Mouse (Mus musculus) adipocyte (in vitro differentiated cells): Measurements from ENCODE around the gene Lsg1.

Source experiments
- DNase-seq: peaks from one replicate; pipeline ENCODE4 v3.0.0-alpha.2; 2016; ENCODE audit warnings: low spot score

Lsg1 gene

DNA sequence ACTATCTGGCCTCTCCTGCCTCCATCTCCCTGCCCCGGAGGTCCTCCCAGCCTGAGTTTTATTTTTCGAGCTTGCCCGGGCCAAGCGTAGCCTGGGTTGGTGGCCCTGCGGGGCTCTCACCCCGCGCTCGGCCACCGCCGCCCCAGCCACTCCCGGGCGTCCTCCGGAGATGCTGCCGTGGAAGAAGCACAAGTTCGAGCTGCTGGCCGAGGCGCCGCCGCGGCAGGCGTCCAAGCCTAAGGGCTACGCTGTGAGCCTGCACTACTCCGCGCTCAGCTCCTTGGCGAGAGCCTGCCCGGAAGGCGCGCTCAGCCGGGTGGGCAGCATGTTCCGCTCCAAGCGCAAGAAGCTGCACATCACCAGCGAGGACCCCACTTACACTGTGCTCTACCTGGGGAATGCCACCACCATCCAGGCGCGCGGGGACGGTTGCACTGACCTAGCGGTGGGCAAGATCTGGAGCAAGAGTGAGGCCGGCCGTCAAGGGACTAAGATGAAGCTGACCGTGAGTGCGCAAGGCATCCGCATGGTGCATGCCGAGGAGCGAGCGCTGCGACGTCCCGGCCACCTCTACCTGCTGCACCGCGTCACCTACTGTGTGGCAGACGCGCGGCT lies 13.1 kb upstream of the Lsg1 start:
- peak; percentile 55 for DNase-seq

DNA sequence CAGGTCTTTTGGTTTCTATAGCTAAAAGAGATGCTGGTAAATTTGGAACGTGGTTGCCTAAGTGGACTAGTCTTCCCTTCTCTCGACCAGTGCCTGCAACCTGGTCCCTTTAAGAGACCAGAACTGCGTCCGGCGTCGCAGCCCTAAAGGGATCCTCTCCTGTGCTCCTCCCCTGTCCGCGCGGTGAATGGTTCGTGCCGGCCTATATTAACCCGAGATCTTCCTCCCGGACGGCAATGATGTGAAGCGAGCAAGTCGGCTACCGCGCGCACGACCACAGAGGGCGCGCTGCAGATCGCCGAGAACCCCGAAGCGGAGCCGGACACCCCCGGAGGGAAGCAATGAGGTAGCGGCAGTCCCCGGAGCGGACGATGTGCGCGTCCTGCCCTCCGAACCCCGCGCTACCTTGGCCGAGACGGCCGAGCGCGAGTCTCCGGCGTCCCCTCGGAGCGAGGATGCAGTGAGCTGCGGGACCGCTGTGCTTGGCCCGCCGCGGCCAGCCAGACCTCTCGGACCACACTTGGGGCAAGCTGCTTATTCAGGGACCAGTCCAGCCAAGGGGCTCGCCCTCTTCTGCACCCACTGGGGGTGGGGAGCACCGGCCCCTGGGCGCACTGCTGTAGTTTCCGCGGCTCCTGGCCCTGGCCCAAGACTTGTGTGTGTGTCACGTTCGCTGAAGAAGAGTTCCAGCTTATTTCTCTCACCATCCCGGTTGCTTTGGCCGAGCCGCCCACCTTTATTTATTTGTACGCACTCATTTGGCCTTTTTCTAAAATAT lies 12.3 kb upstream of the Lsg1 start, which contains the start of gene Fam43a:
Gene Fam43a, plus strand, starts transcription at position 233 of the 778 bp plus-strand sequence.
- DNase-seq, result peak; percentile 98

DNA sequence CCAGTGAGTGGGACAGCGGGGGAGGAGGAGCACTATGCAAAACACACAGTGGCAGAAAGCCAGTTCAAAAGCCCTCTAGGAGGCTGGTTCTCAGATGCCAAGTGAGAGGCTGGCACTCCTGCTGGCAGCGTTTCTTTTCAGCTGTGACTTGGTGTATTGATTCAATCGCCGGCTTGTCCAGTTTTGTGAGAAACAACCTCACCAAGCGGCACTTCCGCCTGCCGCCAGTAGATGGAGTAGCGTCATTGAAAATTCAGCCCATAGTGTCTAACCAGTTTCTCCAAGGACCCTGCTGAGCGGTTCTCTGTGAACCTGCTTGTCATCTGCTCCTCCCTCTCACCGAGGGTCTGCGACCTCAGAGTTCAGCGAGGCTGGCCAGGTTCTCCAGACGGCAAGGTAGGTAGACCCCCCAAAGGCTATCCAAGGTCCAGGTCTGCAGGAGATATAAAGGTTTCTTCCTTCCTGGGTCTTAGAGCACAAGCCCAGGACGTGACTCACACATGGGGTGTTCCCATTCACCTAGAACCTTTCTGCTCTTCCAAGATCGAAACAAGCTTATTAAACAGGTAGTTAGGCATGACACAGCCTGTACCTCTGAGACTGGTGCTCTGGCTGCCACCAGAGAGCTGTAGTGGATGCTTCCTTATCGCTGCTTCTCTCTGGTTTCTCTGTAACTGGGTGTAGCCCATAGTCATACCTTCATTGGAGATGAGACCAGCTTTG lies 9.7 kb upstream of the Lsg1 start:
- peak; percentile 94 for DNase-seq

DNA sequence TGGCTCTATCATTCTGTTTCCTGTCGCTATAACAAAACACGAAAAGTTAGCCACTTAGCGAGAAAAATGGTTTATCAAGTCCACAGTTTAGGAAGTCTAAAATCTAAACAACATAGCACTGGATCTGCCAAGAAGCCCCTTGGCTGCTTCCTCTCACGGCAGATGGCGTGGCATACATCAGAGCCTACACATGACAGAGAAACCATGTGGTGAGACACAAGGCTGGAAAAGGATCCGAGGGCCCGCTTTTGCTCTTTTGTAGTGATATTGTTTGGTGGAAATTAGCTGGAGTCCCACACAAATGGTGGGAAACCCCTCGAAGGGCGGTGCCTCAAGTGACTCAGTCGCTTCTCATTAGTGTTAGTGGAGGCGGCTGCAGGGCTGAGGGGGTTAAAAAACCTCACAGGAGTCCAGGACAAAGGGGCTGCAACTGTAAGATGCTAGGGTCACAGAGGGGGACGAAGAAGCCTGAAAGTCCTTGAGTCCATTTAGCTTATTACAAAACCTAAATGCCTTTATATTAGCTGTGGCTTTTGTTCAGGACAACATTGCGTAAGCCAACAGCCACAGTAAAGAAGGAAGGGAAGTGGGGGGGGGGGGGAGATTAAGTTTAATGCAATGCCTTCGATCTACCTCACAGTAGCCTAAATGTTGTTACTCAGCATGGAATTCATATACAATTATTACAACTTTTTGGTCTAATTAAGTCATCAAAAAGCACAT lies 8.6 kb upstream of the Lsg1 start:
- DNase-seq, result no peak

GRCm38 (mm10) chr16:30595356-30595755 lies 8.0 kb upstream of the Lsg1 start:
- DNase-seq, result peak; percentile 65

- DNase-seq, result no peak
Observed at GRCm38 (mm10) chr16:30591990-30592389, 4.6 kb upstream of the Lsg1 start.

DNA sequence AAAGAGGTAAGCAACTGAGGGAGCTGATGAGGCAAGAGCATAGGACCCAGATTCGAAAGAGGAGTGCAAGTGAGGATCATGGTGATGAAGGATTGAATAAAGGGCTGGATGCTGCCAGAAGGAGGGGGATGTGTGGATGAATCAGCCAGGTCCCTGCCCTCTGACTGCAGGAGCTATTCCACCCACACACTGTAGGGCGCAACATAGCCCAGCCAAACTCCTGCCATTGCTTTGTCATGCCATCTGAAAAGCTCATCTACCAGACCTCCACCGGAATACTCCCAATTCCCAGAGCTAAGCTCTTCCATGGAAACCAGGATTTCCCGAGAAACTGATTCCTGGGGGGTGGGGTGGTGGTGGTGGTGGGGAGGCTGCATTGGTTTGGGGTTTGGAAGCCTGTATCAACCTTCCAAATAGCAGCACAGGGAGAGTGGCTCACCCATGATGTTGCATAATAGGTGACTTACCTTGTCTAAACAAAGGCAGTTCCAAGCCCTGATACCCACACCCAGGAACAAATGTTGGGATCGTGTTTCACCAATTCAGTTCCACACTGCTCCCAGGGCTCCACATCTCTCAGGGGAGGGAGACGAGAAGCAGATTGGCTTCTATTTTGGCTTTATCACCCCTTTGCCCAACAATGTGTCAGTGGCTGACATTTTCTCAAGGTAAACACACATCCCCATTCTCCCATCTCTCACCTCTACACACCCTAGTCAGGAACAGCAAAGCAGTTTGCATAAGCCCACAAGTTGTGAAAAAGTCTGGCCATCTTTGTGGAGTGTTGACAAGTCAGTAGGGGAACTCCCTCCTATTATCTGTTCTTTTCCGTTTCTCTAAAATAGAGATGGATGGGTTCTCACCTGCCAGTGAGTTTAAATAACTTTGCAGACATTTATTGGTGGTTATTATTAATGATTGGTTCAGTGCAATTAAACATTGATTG lies 3.1 kb upstream of the Lsg1 start:
- DNase-seq, result no peak

DNA sequence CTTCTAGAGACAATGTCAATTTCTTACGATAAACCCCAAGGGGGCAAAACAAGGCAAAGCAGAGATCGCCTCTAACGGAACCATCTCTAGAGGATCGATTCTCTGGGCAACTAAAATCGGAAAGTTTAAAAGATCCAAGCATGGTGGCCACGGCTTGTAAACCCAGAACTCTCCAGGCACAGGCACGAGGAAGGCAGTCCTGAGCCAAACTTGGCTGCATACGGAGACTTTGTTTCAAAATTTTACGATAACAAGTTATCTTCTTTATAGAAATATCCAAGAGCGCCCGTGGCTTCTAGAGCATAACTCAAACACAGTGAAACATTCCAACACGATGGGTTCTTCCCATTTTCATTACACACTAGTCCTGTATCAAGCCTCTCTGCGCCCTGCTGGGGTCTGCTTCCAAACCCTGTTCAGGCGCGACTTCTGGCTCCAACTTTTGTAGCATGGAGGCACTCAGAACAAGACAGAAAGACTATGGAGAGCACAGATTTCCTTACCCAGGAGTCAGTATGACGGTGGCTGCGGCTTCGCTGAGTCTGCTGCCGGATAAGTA lies 378 bp downstream of the Lsg1 start:
- DNase-seq, result peak; percentile 12

DNA sequence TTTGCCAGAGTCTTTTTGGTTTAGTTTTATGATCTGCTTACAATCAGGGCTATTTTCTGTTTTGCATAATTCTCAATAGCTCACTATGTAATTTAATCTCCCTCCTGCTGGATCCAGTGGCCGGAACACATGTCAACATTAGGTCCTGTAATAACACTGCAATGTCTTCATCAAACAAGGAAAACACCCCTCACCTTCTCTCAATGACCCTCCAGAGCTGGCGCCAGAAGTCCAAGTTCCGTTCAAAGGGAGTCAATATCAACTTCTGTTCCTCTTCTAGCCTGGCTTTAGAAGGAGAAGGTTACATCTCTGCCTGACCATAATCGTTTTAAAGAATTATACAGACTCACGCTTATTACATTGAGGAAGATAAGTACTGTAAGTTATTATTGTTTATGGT lies 6.6 kb downstream of the Lsg1 start:
- DNase-seq, result no peak

GRCm38 (mm10) chr16:30576392-30576791 lies 11.0 kb downstream of the Lsg1 start:
- no peak for DNase-seq

GRCm38 (mm10) chr16:30575815-30576214 lies 11.6 kb downstream of the Lsg1 start:
- DNase-seq, result no peak

- DNase-seq, result no peak
Observed at GRCm38 (mm10) chr16:30572239-30572638, 15.2 kb downstream of the Lsg1 start.

GRCm38 (mm10) chr16:30571378-30571777 lies 16.0 kb downstream of the Lsg1 start:
- DNase-seq, result no peak

GRCm38 (mm10) chr16:30570173-30570572 lies 17.2 kb downstream of the Lsg1 start:
- DNase-seq, result no peak

- no peak for DNase-seq
Observed at GRCm38 (mm10) chr16:30565631-30566030, 21.8 kb downstream of the Lsg1 start.

DNA sequence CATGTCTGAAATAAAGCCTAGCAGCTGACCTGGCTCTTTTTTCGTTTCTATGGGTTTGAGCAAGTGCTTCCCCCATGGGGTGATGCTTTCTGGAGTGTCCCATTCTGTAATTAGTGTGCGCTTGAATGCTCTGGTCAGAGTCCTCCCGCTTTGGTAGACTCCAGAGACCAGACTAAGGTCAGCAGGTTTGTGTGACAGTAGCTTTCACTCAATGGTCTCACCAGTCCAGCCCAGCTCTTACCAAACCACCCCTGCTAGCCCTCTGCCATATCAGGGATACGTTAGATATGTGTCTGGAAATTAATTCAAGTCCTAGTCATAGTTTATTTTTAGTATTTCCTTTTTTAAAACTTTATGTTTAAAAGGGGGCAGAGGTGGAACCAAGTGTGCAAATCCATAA lies 26.8 kb downstream of the Lsg1 start:
- no peak for DNase-seq

GRCm38 (mm10) chr16:30559312-30559992 lies 27.9 kb downstream of the Lsg1 start:
- DNase-seq, result no peak

DNA sequence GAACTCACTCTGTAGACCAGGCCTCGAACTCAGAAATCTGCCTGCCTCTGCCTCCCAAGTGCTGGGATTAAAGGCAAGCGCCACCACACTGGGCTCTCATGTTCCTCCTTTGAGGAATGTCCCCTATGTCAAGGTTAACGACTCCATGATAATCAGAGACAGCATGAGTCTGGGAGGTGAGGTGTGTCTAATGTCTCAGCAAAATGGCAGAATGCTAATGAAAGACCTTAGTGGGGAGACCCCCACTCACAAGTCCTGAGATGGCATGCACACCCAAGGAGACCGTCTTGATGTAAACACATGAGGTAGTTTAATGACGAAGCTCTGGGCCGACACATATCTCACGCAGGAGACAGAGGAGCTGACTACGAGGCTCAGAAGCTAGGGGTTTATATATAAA lies 33.3 kb downstream of the Lsg1 start:
- no peak for DNase-seq

DNA sequence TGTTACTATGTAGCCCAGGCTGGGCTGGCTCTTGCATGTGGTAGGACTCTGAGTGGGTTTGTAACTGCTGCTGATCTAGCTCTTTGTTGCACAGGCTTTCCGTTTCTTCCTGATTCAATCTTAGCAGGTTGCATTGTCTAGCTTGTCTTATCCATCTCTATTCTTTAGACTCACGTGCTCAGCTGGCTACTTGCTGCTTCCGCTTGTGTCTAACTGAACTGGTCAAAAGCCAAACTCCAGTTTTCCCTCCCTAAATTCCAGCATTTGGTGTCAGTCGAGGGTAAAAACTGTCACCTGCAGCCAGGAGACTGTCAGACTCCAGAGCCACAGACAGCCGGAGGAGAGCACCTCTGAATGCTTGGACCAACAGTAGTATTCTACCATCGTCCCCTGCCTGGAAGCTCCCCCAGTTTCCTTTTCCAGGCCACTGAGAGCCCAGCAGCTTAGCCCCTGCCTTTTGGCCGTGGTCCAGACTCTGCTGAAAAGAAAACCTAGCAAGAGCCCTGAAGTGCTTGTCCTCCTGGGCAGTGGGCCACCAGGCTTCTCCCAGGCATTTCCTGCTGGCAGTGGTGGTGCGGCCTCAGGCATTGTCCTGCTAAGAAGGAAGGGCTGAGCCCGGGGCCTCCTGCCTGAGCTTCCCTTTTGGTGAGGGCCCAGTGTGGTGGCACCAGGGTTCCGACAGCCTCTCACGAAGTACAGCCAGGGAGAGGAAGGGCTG lies 34.6 kb downstream of the Lsg1 start:
- DNase-seq, result peak; percentile 88

DNA sequence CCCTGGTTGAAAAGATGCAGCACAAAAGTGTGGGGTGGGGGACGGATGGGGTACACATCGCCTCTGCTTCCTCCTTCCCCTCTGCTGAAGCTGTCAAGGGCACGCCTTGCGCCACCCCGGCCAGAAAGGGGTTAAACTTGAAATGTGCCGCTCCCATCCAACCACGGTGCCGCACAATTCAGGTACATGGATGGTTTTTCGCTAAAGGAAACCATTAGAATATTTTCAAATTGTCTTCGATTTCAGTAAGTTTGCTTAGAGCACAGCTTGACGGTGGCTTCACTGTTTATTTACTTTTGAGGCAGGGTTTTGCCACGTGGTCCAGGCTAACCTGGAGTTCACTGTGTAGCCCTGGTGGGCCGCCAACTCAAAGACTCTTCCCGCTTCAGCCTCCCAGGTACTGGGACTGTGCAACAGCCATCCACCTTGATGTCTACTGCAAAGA lies 36.6 kb downstream of the Lsg1 start, which contains the start of gene Tmem44:
Gene Tmem44, minus strand, starts transcription at position 95 of the 445 bp plus-strand sequence.
- no peak for DNase-seq
